Mouse (Mus musculus) midbrain, embryonic 11.5 days (tissue): ENCODE results near the gene Eif2b3. TPM values are rescaled to one million over a fixed set of nuclear protein-coding genes. Genes with fewer than 3 reads are reported as not detected.

Experiments used
- ATAC-seq: fragments of 200-750 bp; cut with Nextera tagmentation; 2 replicates; pipeline ENCODE4 v1.8.0; 2017; ENCODE audit warnings: moderate TSS enrichment, moderate library complexity; ENCODE audit not compliant: low FRiP score
- DNase-seq: peaks from one replicate; pipeline ENCODE4 v3.0.0; 2015; ENCODE audit warnings: low spot score; ENCODE audit errors: missing footprints
- H3K27ac ChIP-seq: fragments of 300-500 bp; sonication (generic); 2 replicates; pipeline ENCODE4 v1.5.1; 2014; ENCODE audit warnings: low read depth, low read length
- H3K27me3 ChIP-seq: fragments of 300-500 bp; sonication (generic); 2 replicates; pipeline ENCODE4 v1.6.1; 2014; ENCODE audit warnings: mild to moderate bottlenecking, low read length, moderate library complexity, mixed read lengths; ENCODE audit not compliant: control insufficient read depth, insufficient read depth
- H3K36me3 ChIP-seq: fragments of 300-500 bp; sonication (generic); 2 replicates; pipeline ENCODE4 v1.6.1; 2014; ENCODE audit warnings: mild to moderate bottlenecking, low read length, moderate library complexity, mixed read lengths; ENCODE audit not compliant: control insufficient read depth, insufficient read depth
- H3K4me1 ChIP-seq: fragments of 300-500 bp; sonication (generic); 2 replicates; pipeline ENCODE4 v1.6.1; 2014; ENCODE audit warnings: low read length; ENCODE audit not compliant: control insufficient read depth, insufficient read depth
- H3K4me2 ChIP-seq: fragments of 300-500 bp; sonication (generic); 2 replicates; pipeline ENCODE4 v1.6.1; 2014; ENCODE audit warnings: mild to moderate bottlenecking, moderate library complexity
- H3K4me3 ChIP-seq: fragments of 300-500 bp; sonication (generic); 2 replicates; pipeline ENCODE4 v1.5.1; 2014; ENCODE audit warnings: low read depth, low read length
- H3K9ac ChIP-seq: fragments of 300-500 bp; sonication (generic); 2 replicates; pipeline ENCODE4 v1.6.1; 2014; ENCODE audit warnings: low read length
- H3K9me3 ChIP-seq: fragments of 300-500 bp; sonication (generic); 2 replicates; pipeline ENCODE4 v1.6.1; 2016; ENCODE audit warnings: low read length; ENCODE audit not compliant: control insufficient read depth
- WGBS: fragments of 180-500 bp; shearing (Covaris S2); extraction: QIAGEN DNeasy Blood & Tissue Kit; methylation state at CpG from one replicate; pipeline ENCODE4 v1.1.7; 2014; 5-methylcytosine and 5-hydroxymethylcytosine counted together
- polyA plus RNA-seq: library from polyadenylated mRNA; unstranded; fragments of >200 nt; fragmentation: Nextera tagmentation; extraction: Ambion mirVana; gene quantifications from 2 replicates; pipeline ENCODE4 v1.2.1, GENCODE M21; 2014

Eif2b3 gene
- polyA plus RNA-seq, 1 experiment from 2014 or later, result 43.0 TPM

DNA sequence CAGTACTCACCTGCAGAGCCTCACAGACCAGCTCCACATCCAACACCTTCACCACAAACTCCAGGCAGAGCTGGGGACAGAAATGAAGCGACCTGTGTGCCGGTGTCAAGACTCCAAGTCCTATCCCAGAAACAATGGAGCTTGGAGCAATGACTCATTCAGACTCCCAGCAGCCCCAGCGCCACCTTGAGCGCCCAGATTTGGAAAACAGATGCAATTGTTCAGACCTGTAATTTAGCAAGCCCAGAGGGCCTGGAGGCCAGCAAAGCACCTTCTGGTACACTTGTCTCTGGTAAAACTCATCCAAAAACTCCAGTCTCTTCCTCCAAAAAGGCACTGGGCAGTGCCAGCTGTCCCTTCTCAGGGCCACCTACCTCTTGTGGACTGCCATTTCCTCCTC lies 103.0 kb downstream of the Eif2b3 start:
- H3K4me3 ChIP-seq, result no peak overlapping the region
- H3K27me3 ChIP-seq, result no peaks in the 10 kb centered on the region
- no peaks in the 10 kb centered on the region for H3K36me3 ChIP-seq
- H3K9ac ChIP-seq, result no peak overlapping the region
- peak; percentile 4 for DNase-seq
- H3K9me3 ChIP-seq, result no peaks in the 10 kb centered on the region
- 85% methylated on average over 4 of the region's 4 CpGs for WGBS
- peaks cover 20% of the 10 kb centered on the region for H3K4me1 ChIP-seq
- H3K4me2 ChIP-seq, result no peak overlapping the region
- H3K27ac ChIP-seq, result no peak overlapping the region
- ATAC-seq, result no peak

DNA sequence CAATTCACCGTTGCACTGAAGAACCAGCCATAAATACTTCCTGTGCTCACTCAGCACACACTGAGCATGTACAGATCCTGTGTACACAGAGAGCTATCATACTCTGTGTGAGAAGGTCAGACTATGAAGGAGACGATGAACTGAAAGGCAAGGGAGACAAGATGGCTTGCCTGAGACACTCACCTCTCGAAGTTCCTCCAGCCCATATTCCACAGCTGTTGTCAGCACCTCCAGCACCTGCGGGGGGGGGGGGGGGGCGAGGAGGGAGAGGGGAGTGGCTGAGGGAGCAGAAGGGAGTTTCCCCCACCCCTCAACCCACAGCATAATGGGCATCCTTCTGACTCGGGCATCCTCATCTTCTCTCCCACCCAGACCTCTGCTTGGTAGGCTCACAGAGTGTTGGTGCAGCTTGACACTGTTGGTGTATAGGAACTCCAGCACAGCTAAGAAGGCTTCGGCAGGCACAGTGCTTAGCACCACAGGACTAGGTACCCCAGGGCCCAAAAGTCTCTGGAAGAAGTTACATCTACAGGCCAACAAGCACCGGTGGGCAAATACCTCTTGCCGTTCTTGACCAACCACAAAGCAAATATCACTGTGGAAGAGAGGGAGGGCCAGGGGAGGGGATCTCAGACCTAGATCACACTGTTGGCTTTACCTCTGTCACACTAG lies 104.5 kb downstream of the Eif2b3 start:
- Histone ChIP-seq H3K27ac (no peak overlapping the region), H3K4me3 (no peak overlapping the region), H3K9ac (no peak overlapping the region), H3K4me2 (no peak overlapping the region), H3K4me1 (peaks cover 20% of the 10 kb centered on the region), H3K36me3 (no peaks in the 10 kb centered on the region; the same call in 1 of the 2 replicates), H3K9me3 (no peaks in the 10 kb centered on the region), H3K27me3 (no peaks in the 10 kb centered on the region)
- WGBS, result 89% methylated on average over 8 of the region's 9 CpGs
- ATAC-seq (no peak), DNase-seq (peak; percentile 12)

- no peak for ATAC-seq
- Histone ChIP-seq H3K9ac (no peak overlapping the region), H3K27me3 (no peaks in the 10 kb centered on the region), H3K27ac (no peak overlapping the region), H3K4me3 (no peak overlapping the region), H3K9me3 (no peaks in the 10 kb centered on the region), H3K36me3 (no peaks in the 10 kb centered on the region; the same call in 1 of the 2 replicates), H3K4me1 (peaks cover 20% of the 10 kb centered on the region), H3K4me2 (no peak overlapping the region)
- peak; percentile 51 for DNase-seq
- 91% methylated on average over 3 of the region's 3 CpGs for WGBS
These were observed 105.0 kb downstream of the Eif2b3 start for GRCm38 (mm10) chr4:117124218-117124517.

GRCm38 (mm10) chr4:117124518-117125347 lies 105.5 kb downstream of the Eif2b3 start:
- WGBS, result 74% methylated on average over 14 of the region's 14 CpGs
- no peak overlapping the region for H3K4me3 ChIP-seq

GRCm38 (mm10) chr4:117125348-117125909 lies 106.2 kb downstream of the Eif2b3 start, which contains the start of gene Btbd19:
Gene Btbd19, minus strand, starts transcription at chr4:117125725.
- no peaks in the 10 kb centered on the region; the same call in 1 of the 2 replicates for H3K36me3 ChIP-seq
- H3K9ac ChIP-seq, result peak within 1 kb of the TSS; percentile 41
- no peak within 1 kb of the TSS for H3K4me3 ChIP-seq
- no peak for DNase-seq
- H3K9me3 ChIP-seq, result no peaks in the 10 kb centered on the region
- H3K4me1 ChIP-seq, result peaks cover 18% of the 10 kb centered on the region
- H3K27me3 ChIP-seq, result 0 out of 2 replicates have a peak, but pooled peaks cover under 1% of the 10 kb centered on the region
- ATAC-seq, result peak; percentile 59
- 22% methylated on average over 8 of the region's 8 CpGs for WGBS
- H3K27ac ChIP-seq, result peak within 1 kb of the TSS; percentile 73
- H3K4me2 ChIP-seq, result peak within 1 kb of the TSS; percentile 6

More at GRCm38 (mm10) chr4:117124518-117125347, 105.5 kb downstream of the Eif2b3 start:
- H3K4me2 ChIP-seq, result peak overlapping the region; percentile 6; the same call in 1 of the 2 replicates
- H3K27ac ChIP-seq, result peak overlapping the region; percentile 73
- peak overlapping the region; percentile 41 for H3K9ac ChIP-seq
- ATAC-seq, result no peak
- H3K36me3 ChIP-seq, result no peaks in the 10 kb centered on the region; the same call in 1 of the 2 replicates
- no peaks in the 10 kb centered on the region for H3K9me3 ChIP-seq
- H3K4me1 ChIP-seq, result peaks cover 20% of the 10 kb centered on the region
- H3K27me3 ChIP-seq, result no peaks in the 10 kb centered on the region
- peak; percentile 81 for DNase-seq

- ATAC-seq, result peak; percentile 33
- WGBS, result 42% methylated on average over 15 of the region's 15 CpGs
- no peak overlapping the region for H3K4me2 ChIP-seq
These were observed 106.9 kb downstream of the Eif2b3 start for GRCm38 (mm10) chr4:117125910-117126674.

GRCm38 (mm10) chr4:117126675-117127290 lies 107.6 kb downstream of the Eif2b3 start, which contains the start of gene Tctex1d4:
Gene Tctex1d4, plus strand, starts transcription at chr4:117126794.
- H3K4me1 ChIP-seq, result peaks cover 29% of the 10 kb centered on the region
- H3K4me3 ChIP-seq, result no peak within 1 kb of the TSS

More at GRCm38 (mm10) chr4:117125910-117126674, 106.9 kb downstream of the Eif2b3 start:
- peak overlapping the region; percentile 41 for H3K9ac ChIP-seq
- no peaks in the 10 kb centered on the region for H3K9me3 ChIP-seq
- DNase-seq, result peak; percentile 94
- peak overlapping the region; percentile 73 for H3K27ac ChIP-seq
- H3K27me3 ChIP-seq, result 0 out of 2 replicates have a peak, but pooled peaks cover 3% of the 10 kb centered on the region
- H3K36me3 ChIP-seq, result no peaks in the 10 kb centered on the region; the same call in 1 of the 2 replicates
- H3K4me3 ChIP-seq, result no peak overlapping the region
- peaks cover 24% of the 10 kb centered on the region for H3K4me1 ChIP-seq

More at GRCm38 (mm10) chr4:117126675-117127290, 107.6 kb downstream of the Eif2b3 start, which contains the start of gene Tctex1d4:
- Histone ChIP-seq H3K27me3 (0 out of 2 replicates have a peak, but pooled peaks cover 3% of the 10 kb centered on the region), H3K27ac (peak within 1 kb of the TSS; percentile 73), H3K4me2 (no peak within 1 kb of the TSS), H3K9me3 (no peaks in the 10 kb centered on the region), H3K36me3 (no peaks in the 10 kb centered on the region; the same call in 1 of the 2 replicates), H3K9ac (peak within 1 kb of the TSS; percentile 41)
- peak; percentile 84 for DNase-seq
- no peak for ATAC-seq
- WGBS, result 84% methylated on average over 9 of the region's 9 CpGs
